Comparison of ENCODE assay signal across 10 mouse cellular contexts in the genomic region with DNA sequence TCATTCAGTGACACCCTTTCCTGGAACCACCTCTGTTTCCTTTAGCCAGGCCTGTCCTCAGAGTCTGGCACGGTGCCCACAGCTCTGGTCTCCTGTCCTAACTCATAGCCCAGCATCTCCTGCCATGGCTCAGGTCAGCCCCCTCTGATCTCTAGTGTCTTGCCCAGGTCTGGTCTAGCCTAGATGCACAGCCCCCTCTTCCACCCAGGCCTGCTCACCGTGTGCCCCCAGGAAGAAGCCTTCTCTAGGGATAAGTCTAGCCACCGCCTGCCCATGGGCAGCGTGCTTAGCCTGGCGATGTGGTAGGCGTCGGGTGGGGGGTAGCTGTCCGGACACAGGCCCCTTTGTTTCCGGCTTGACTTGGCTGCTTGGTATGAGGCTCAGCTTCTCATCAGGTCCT. TPM values are rescaled to one million over a fixed set of nuclear protein-coding genes. Genes with fewer than 3 reads are reported as not detected.
DNase-seq lines count a peak whose midpoint lies in the region; ATAC-seq lines count a peak whose summit lies in the region.
"Had no signal": no experiment of that assay in that cellular context is flagged by ENCODE, and none has a peak within 500 bp of the region (broad histone marks: within the 10 kb centered on the region; RNA-seq: fewer than 3 reads in every experiment).

No protein-coding gene starts in this region.

- H3K4me3 ChIP-seq in heart, embryonic 13.5 days = no peak overlapping the region
- no peak overlapping the region for H3K4me3 ChIP-seq in hindbrain, embryonic 13.5 days
- no peak overlapping the region for H3K4me3 ChIP-seq in neural tube, embryonic 13.5 days

- no peak overlapping the region for H3K4me2 ChIP-seq in heart, embryonic 13.5 days
- H3K4me2 ChIP-seq in hindbrain, embryonic 13.5 days = no peak overlapping the region
- no peak overlapping the region for H3K4me2 ChIP-seq in neural tube, embryonic 13.5 days

- no peaks in the 10 kb centered on the region for H3K9me3 ChIP-seq in heart, embryonic 13.5 days
- no peaks in the 10 kb centered on the region for H3K9me3 ChIP-seq in hindbrain, embryonic 13.5 days
- H3K9me3 ChIP-seq in neural tube, embryonic 13.5 days = no peaks in the 10 kb centered on the region

- H3K9ac ChIP-seq in heart, embryonic 13.5 days = 0 out of 2 replicates have a peak overlapping the region, but pooled peaks have one; percentile 37
- H3K9ac ChIP-seq in hindbrain, embryonic 13.5 days = no peak overlapping the region
- no peak overlapping the region for H3K9ac ChIP-seq in neural tube, embryonic 13.5 days
- H3K9ac ChIP-seq: liver, embryonic 14.5 days had no signal

- H3K27ac ChIP-seq in heart, embryonic 13.5 days (replicated peaks) = no peak overlapping the region
- peak overlapping the region; percentile 67 for H3K27ac ChIP-seq in hindbrain, embryonic 13.5 days
- H3K27ac ChIP-seq in neural tube, embryonic 13.5 days (replicated peaks) = peak overlapping the region; percentile 70
- H3K27ac ChIP-seq: liver, embryonic 14.5 days had no signal

- peaks cover 20% of the 10 kb centered on the region for H3K4me1 ChIP-seq in heart, embryonic 13.5 days
- peaks cover 36% of the 10 kb centered on the region for H3K4me1 ChIP-seq in hindbrain, embryonic 13.5 days (replicated peaks)
- peaks cover 43% of the 10 kb centered on the region for H3K4me1 ChIP-seq in neural tube, embryonic 13.5 days (replicated peaks)

- DNase-seq in heart, adult 9 months (ENCODE audit: low spot score in 2 of 2) = no peak
- DNase-seq in right cerebral cortex, adult 18-20 months = peak; percentile 54
- DNase-seq in right cerebral cortex, postnatal 36 days (ENCODE audit: low spot score in 2 of 2) = no peak
- no peak for DNase-seq in gastrocnemius, postnatal 4 days (ENCODE audit: low spot score in 2 of 2)
- DNase-seq in embryo, embryonic 9.5 days (ENCODE audit: extremely low spot score) = no peak
- DNase-seq: embryo, embryonic 11 days had no signal

- H3K27me3 ChIP-seq in heart, embryonic 13.5 days (replicated peaks) = no peaks in the 10 kb centered on the region
- H3K27me3 ChIP-seq in hindbrain, embryonic 13.5 days = 0 out of 2 replicates have a peak, but pooled peaks cover 3% of the 10 kb centered on the region
- H3K27me3 ChIP-seq in neural tube, embryonic 13.5 days = no peaks in the 10 kb centered on the region

- peaks cover 14% of the 10 kb centered on the region; the same call in 1 of the 2 replicates for H3K36me3 ChIP-seq in heart, embryonic 13.5 days
- H3K36me3 ChIP-seq in hindbrain, embryonic 13.5 days = peaks cover 4% of the 10 kb centered on the region; the same call in 1 of the 2 replicates
- H3K36me3 ChIP-seq in neural tube, embryonic 13.5 days = no peaks in the 10 kb centered on the region; the same call in 1 of the 2 replicates

- no peak for ATAC-seq in heart, embryonic 13.5 days (ENCODE audit: extremely low read depth, insufficient number of reproducible peaks, low FRiP score, low TSS enrichment)
- ATAC-seq in hindbrain, embryonic 13.5 days (ENCODE audit: low FRiP score) = peak; percentile 29; the same call in 1 of the 2 replicates
- ATAC-seq in neural tube, embryonic 13.5 days (ENCODE audit: low read depth) = peak; percentile 34; the same call in 1 of the 2 replicates

- WGBS in heart, embryonic 13.5 days = 80% methylated on average over 9 of the region's 9 CpGs
- 64% methylated on average over 9 of the region's 9 CpGs for WGBS in hindbrain, embryonic 13.5 days
- 67% methylated on average over 9 of the region's 9 CpGs for WGBS in neural tube, embryonic 13.5 days

RNA-seq across cellular contexts. Expression of a gene that starts 17.2 kb away (rescaled TPM):
- polyA plus RNA-seq in heart, embryonic 13.5 days (2015; fragmentation: Nextera tagmentation; extraction: Ambion mirVana) = 0.74 and 1.1 TPM in 2 replicates
- polyA plus RNA-seq in hindbrain, embryonic 13.5 days (2015; fragmentation: Nextera tagmentation; extraction: Ambion mirVana) = 1.6 and 2.8 TPM in 2 replicates
- polyA plus RNA-seq in neural tube, embryonic 13.5 days (2015; fragmentation: Nextera tagmentation; extraction: Ambion mirVana) = 1.7 and 2.5 TPM in 2 replicates
- under 1 TPM; 0.59 to 0.91 TPM for total RNA-seq in gastrocnemius, postnatal 4 days (2021)

RNA-seq across cellular contexts. Expression of a gene that starts 20.8 kb away (rescaled TPM):
- polyA plus RNA-seq in heart, embryonic 13.5 days (2015; fragmentation: Nextera tagmentation; extraction: Ambion mirVana) = 8.4 and 10.6 TPM in 2 replicates
- polyA plus RNA-seq in hindbrain, embryonic 13.5 days (2015; fragmentation: Nextera tagmentation; extraction: Ambion mirVana) = 22.8 and 27.7 TPM in 2 replicates
- polyA plus RNA-seq in neural tube, embryonic 13.5 days (2015; fragmentation: Nextera tagmentation; extraction: Ambion mirVana) = 29.1 and 31.1 TPM in 2 replicates
- 1 to 10 TPM; 6.1 to 6.9 TPM for total RNA-seq in gastrocnemius, postnatal 4 days (2021)

RNA-seq across cellular contexts. Expression of a gene that starts 28.1 kb away (rescaled TPM):
- 13.5 and 13.9 TPM in 2 replicates for polyA plus RNA-seq in heart, embryonic 13.5 days (2015; fragmentation: Nextera tagmentation; extraction: Ambion mirVana)
- 45.2 and 45.4 TPM in 2 replicates for polyA plus RNA-seq in hindbrain, embryonic 13.5 days (2015; fragmentation: Nextera tagmentation; extraction: Ambion mirVana)
- polyA plus RNA-seq in neural tube, embryonic 13.5 days (2015; fragmentation: Nextera tagmentation; extraction: Ambion mirVana) = 43.7 and 45.5 TPM in 2 replicates
- total RNA-seq in gastrocnemius, postnatal 4 days (2021) = 10 to 100 TPM; 25.7 to 27.4 TPM

RNA-seq across cellular contexts. Expression of a gene that starts 32.0 kb away (rescaled TPM):
- 188 and 220 TPM in 2 replicates for polyA plus RNA-seq in heart, embryonic 13.5 days (2015; fragmentation: Nextera tagmentation; extraction: Ambion mirVana)
- polyA plus RNA-seq in hindbrain, embryonic 13.5 days (2015; fragmentation: Nextera tagmentation; extraction: Ambion mirVana) = 485 and 492 TPM in 2 replicates
- polyA plus RNA-seq in neural tube, embryonic 13.5 days (2015; fragmentation: Nextera tagmentation; extraction: Ambion mirVana) = 442 and 475 TPM in 2 replicates
- total RNA-seq in gastrocnemius, postnatal 4 days (2021) = 10 to 100 TPM; 67.0 to 70.8 TPM

RNA-seq across cellular contexts. Expression of a gene that starts 36.7 kb away (rescaled TPM):
- 10.9 and 11.6 TPM in 2 replicates for polyA plus RNA-seq in heart, embryonic 13.5 days (2015; fragmentation: Nextera tagmentation; extraction: Ambion mirVana)
- polyA plus RNA-seq in hindbrain, embryonic 13.5 days (2015; fragmentation: Nextera tagmentation; extraction: Ambion mirVana) = 24.0 and 24.8 TPM in 2 replicates
- 21.3 and 22.0 TPM in 2 replicates for polyA plus RNA-seq in neural tube, embryonic 13.5 days (2015; fragmentation: Nextera tagmentation; extraction: Ambion mirVana)
- 1 to 10 TPM; 4.6 to 5.3 TPM for total RNA-seq in gastrocnemius, postnatal 4 days (2021)
